Comparison of ENCODE assay signal across 24 mouse cellular contexts in the genomic region with DNA sequence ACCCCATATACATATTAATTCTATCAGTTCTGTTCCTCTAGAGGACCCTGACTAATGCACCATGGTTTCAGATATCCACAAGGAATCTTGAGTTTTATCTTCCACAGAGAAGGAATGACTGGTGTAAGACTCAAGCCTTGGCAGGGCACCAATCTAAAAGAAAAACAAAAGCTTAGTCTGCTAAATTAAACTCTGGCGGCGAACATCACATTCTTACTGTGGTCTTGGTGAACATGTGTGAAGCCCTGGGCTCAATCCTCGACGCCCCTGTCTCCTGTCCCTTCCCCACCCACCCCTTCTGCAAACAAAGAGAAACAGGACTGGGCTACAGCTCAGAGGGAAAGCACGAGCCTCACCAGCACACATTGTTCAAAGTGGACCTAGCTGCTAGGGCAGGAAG.
DNase-seq lines count a peak whose midpoint lies in the region; ATAC-seq and TF ChIP-seq lines count a peak whose summit lies in the region.
"Had no signal": no experiment of that assay in that cellular context is flagged by ENCODE, and none has a peak within 500 bp of the region (broad histone marks: within the 10 kb centered on the region; RNA-seq: fewer than 3 reads in every experiment).

No protein-coding gene starts in this region.

- TF ChIP-seq CTCF in forebrain, postnatal 0 days (IDR thresholded peaks at IDR 0.05; ENCODE audit: low read depth): no peak

- H3K9ac ChIP-seq in forebrain, embryonic 12.5 days: no peak overlapping the region
- H3K9ac ChIP-seq in forebrain, postnatal 0 days: no peak overlapping the region
- no peak overlapping the region for H3K9ac ChIP-seq in embryonic facial prominence, embryonic 12.5 days
- no peak overlapping the region for H3K9ac ChIP-seq in stomach, embryonic 16.5 days (ENCODE audit: low read length)
- no peak overlapping the region for H3K9ac ChIP-seq in hindbrain, embryonic 13.5 days
- H3K9ac ChIP-seq: forebrain, embryonic 13.5 days; hindbrain, embryonic 12.5 days; liver, embryonic 12.5 days; midbrain, embryonic 15.5 days; neural tube, embryonic 15.5 days had no signal

- ATAC-seq in forebrain, embryonic 12.5 days (ENCODE audit: low FRiP score): no peak
- no peak for ATAC-seq in forebrain, postnatal 0 days
- ATAC-seq in embryonic facial prominence, embryonic 12.5 days (ENCODE audit: insufficient number of reproducible peaks, insufficient read depth, low FRiP score, low TSS enrichment): no peak
- no peak; the same call in 1 of the 2 replicates for ATAC-seq in stomach, embryonic 16.5 days (ENCODE audit: insufficient read depth, low FRiP score)
- ATAC-seq in hindbrain, embryonic 13.5 days (ENCODE audit: low FRiP score): no peak
- ATAC-seq: forebrain, embryonic 13.5 days; inflammation-experienced regulatory T-cells, adult 6 months; liver, embryonic 12.5 days; lung, postnatal 0 days; midbrain, embryonic 15.5 days had no signal

- no peaks in the 10 kb centered on the region for H3K36me3 ChIP-seq in forebrain, embryonic 12.5 days (replicated peaks)
- H3K36me3 ChIP-seq in forebrain, postnatal 0 days (ENCODE audit: insufficient read depth): no peaks in the 10 kb centered on the region
- no peaks in the 10 kb centered on the region for H3K36me3 ChIP-seq in embryonic facial prominence, embryonic 12.5 days
- H3K36me3 ChIP-seq in stomach, embryonic 16.5 days (ENCODE audit: control insufficient read depth, insufficient read depth, low read length): no peaks in the 10 kb centered on the region
- H3K36me3 ChIP-seq in hindbrain, embryonic 10.5 days: no peaks in the 10 kb centered on the region
- no peaks in the 10 kb centered on the region for H3K36me3 ChIP-seq in hindbrain, embryonic 13.5 days
- H3K36me3 ChIP-seq: hindbrain, embryonic 12.5 days; liver, embryonic 12.5 days; midbrain, embryonic 15.5 days; neural tube, embryonic 15.5 days had no signal

- WGBS in forebrain, embryonic 12.5 days: 77% methylated on average over 5 of the region's 5 CpGs
- WGBS in forebrain, postnatal 0 days: 45% methylated on average over 5 of the region's 5 CpGs
- 35% methylated on average over 5 of the region's 5 CpGs for WGBS in embryonic facial prominence, embryonic 12.5 days
- WGBS in stomach, embryonic 16.5 days: 20% methylated on average over 5 of the region's 5 CpGs
- WGBS in hindbrain, embryonic 10.5 days: 55% methylated on average over 5 of the region's 5 CpGs
- 55% methylated on average over 5 of the region's 5 CpGs for WGBS in hindbrain, embryonic 13.5 days

- H3K4me2 ChIP-seq in forebrain, embryonic 12.5 days: no peak overlapping the region
- H3K4me2 ChIP-seq in forebrain, postnatal 0 days (ENCODE audit: low read depth): no peak overlapping the region
- no peak overlapping the region for H3K4me2 ChIP-seq in embryonic facial prominence, embryonic 12.5 days (replicated peaks)
- H3K4me2 ChIP-seq in stomach, embryonic 16.5 days (ENCODE audit: low read depth, low read length): no peak overlapping the region
- no peak overlapping the region for H3K4me2 ChIP-seq in hindbrain, embryonic 13.5 days
- H3K4me2 ChIP-seq: forebrain, embryonic 13.5 days; hindbrain, embryonic 12.5 days; liver, embryonic 12.5 days; midbrain, embryonic 15.5 days; neural tube, embryonic 15.5 days had no signal

- no peak for DNase-seq in forebrain, postnatal 0 days
- DNase-seq in lung, postnatal 10 days: peak; percentile 35
- DNase-seq in lung, postnatal 25 days (ENCODE audit: low spot score): no peak
- no peak for DNase-seq in hindbrain, embryonic 10.5 days (ENCODE audit: low spot score)
- DNase-seq: adrenal gland, adult 2 months; cerebellum, adult 9-10 months; gastrocnemius, postnatal 10 days; heart, adult 18-20 months; kidney, adult 8-10 months; kidney, postnatal 14 days; left cerebral cortex, postnatal 4 days; thymus, postnatal 36 days had no signal

- no peaks in the 10 kb centered on the region for H3K9me3 ChIP-seq in forebrain, embryonic 12.5 days
- no peaks in the 10 kb centered on the region for H3K9me3 ChIP-seq in forebrain, postnatal 0 days (ENCODE audit: low read length)
- no peaks in the 10 kb centered on the region for H3K9me3 ChIP-seq in embryonic facial prominence, embryonic 12.5 days
- H3K9me3 ChIP-seq in stomach, embryonic 16.5 days (replicated peaks; ENCODE audit: control insufficient read depth, low read length): no peaks in the 10 kb centered on the region
- H3K9me3 ChIP-seq in hindbrain, embryonic 10.5 days: no peaks in the 10 kb centered on the region
- no peaks in the 10 kb centered on the region for H3K9me3 ChIP-seq in hindbrain, embryonic 13.5 days
- H3K9me3 ChIP-seq: forebrain, embryonic 13.5 days; hindbrain, embryonic 12.5 days; liver, embryonic 12.5 days; midbrain, embryonic 15.5 days; neural tube, embryonic 15.5 days had no signal

- 0 out of 2 replicates have a peak overlapping the region, but pooled peaks have one; percentile 31 for H3K27ac ChIP-seq in forebrain, embryonic 12.5 days
- H3K27ac ChIP-seq in forebrain, postnatal 0 days (ENCODE audit: low read depth, low read length): no peak overlapping the region
- H3K27ac ChIP-seq in embryonic facial prominence, embryonic 12.5 days: 0 out of 2 replicates have a peak overlapping the region, but pooled peaks have one; percentile 23
- H3K27ac ChIP-seq in stomach, embryonic 16.5 days (ENCODE audit: low read length): peak overlapping the region; percentile 44; the same call in 1 of the 2 replicates
- no peak overlapping the region for H3K27ac ChIP-seq in hindbrain, embryonic 10.5 days
- no peak overlapping the region for H3K27ac ChIP-seq in hindbrain, embryonic 13.5 days
- H3K27ac ChIP-seq: forebrain, embryonic 13.5 days; hindbrain, embryonic 12.5 days; liver, embryonic 12.5 days; midbrain, embryonic 15.5 days; neural tube, embryonic 15.5 days had no signal

- H3K27me3 ChIP-seq in forebrain, embryonic 12.5 days: no peaks in the 10 kb centered on the region
- no peaks in the 10 kb centered on the region for H3K27me3 ChIP-seq in forebrain, postnatal 0 days (ENCODE audit: insufficient read depth, low read length)
- no peaks in the 10 kb centered on the region for H3K27me3 ChIP-seq in embryonic facial prominence, embryonic 12.5 days
- no peaks in the 10 kb centered on the region for H3K27me3 ChIP-seq in stomach, embryonic 16.5 days (ENCODE audit: control insufficient read depth, insufficient read depth, low read length)
- no peaks in the 10 kb centered on the region for H3K27me3 ChIP-seq in hindbrain, embryonic 10.5 days (ENCODE audit: insufficient read depth, poor library complexity, severe bottlenecking)
- no peaks in the 10 kb centered on the region for H3K27me3 ChIP-seq in hindbrain, embryonic 13.5 days
- H3K27me3 ChIP-seq: CH12.LX; forebrain, embryonic 13.5 days; hindbrain, embryonic 12.5 days; liver, embryonic 12.5 days; midbrain, embryonic 15.5 days; neural tube, embryonic 15.5 days had no signal

- peaks cover 5% of the 10 kb centered on the region for H3K4me1 ChIP-seq in forebrain, embryonic 12.5 days
- H3K4me1 ChIP-seq in forebrain, postnatal 0 days (ENCODE audit: insufficient read depth): peaks cover 6% of the 10 kb centered on the region; the same call in 1 of the 2 replicates
- peaks cover 31% of the 10 kb centered on the region for H3K4me1 ChIP-seq in embryonic facial prominence, embryonic 12.5 days
- H3K4me1 ChIP-seq in stomach, embryonic 16.5 days (ENCODE audit: control insufficient read depth, insufficient read depth, low read length): peaks cover 25% of the 10 kb centered on the region
- peaks cover 6% of the 10 kb centered on the region; the same call in 1 of the 2 replicates for H3K4me1 ChIP-seq in hindbrain, embryonic 10.5 days (replicated peaks)
- H3K4me1 ChIP-seq in hindbrain, embryonic 13.5 days (replicated peaks): peaks cover 5% of the 10 kb centered on the region
- H3K4me1 ChIP-seq: midbrain, embryonic 15.5 days had no signal

- H3K4me3 ChIP-seq in forebrain, embryonic 12.5 days (replicated peaks): no peak overlapping the region
- no peak overlapping the region for H3K4me3 ChIP-seq in forebrain, postnatal 0 days (ENCODE audit: low read depth, low read length)
- H3K4me3 ChIP-seq in embryonic facial prominence, embryonic 12.5 days: no peak overlapping the region
- H3K4me3 ChIP-seq in stomach, embryonic 16.5 days (replicated peaks; ENCODE audit: low read length): no peak overlapping the region
- H3K4me3 ChIP-seq in hindbrain, embryonic 10.5 days: no peak overlapping the region
- no peak overlapping the region for H3K4me3 ChIP-seq in hindbrain, embryonic 13.5 days
- H3K4me3 ChIP-seq: forebrain, embryonic 13.5 days; hindbrain, embryonic 12.5 days; liver, embryonic 12.5 days; midbrain, embryonic 15.5 days; neural tube, embryonic 15.5 days had no signal

Comparison
In these comparisons a context has a peak if more than half of its experiments do, and no peak if none do; other contexts are left out.
1. H3K27ac ChIP-seq: peak in forebrain, embryonic 12.5 days (single experiment), embryonic facial prominence, embryonic 12.5 days (single experiment) and stomach, embryonic 16.5 days (single experiment); none in forebrain, postnatal 0 days (single experiment), hindbrain, embryonic 10.5 days (single experiment) and hindbrain, embryonic 13.5 days (single experiment).